Mouse (Mus musculus): ENCODE measurements around the gene Ppan. TPM values are rescaled to one million over a fixed set of nuclear protein-coding genes. Genes with fewer than 3 reads are reported as not detected.
A peak's percentile ranks its signal among the peaks of the same experiment; 100 is the strongest.

Ppan gene
- polyA plus RNA-seq, 1 experiment = 44.3 TPM

DNA sequence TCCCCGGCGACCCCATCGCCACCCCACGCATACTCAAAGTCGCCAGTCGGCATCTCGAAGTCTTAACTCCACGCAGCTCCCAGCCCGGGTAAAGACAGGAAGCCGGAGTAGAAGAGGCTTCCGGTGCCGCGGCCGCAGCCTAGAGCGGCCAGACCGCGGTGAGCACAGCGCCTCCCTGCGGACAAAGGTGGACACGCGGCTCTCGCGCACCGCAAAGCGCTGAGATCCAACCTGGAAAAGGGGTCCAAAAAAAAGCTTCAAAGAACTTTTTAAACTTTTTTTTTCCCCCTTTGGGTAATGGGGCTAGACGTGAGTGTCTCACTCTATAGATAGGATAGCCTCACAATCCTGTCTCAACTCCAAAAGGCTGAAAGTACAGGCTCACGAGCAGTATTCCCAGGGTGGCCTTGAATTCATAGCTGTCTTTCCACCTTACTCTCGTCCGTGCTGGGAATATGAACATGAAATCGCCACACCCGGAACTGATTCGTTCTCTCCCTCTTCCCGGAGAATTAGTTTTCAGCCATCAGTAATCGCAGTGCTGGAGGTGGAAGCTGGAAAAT, 10.6 kb downstream of the Ppan start, which contains the start of gene Eif3g:
Eif3g (minus strand) TSS at position 113 of the 563 bp plus-strand sequence.
- Histone ChIP-seq H3K79me2 (ENCODE audit: control insufficient read depth, insufficient read depth) (peaks cover 15% of the 10 kb centered on the region), H3ac (ENCODE audit: control insufficient read depth, insufficient read length) (peak within 1 kb of the TSS; percentile 98), H3K4me2 (ENCODE audit: low read depth) (peak within 1 kb of the TSS; percentile 93), H3K27me3 (ENCODE audit: control insufficient read depth, insufficient read depth, insufficient read length) (no peaks in the 10 kb centered on the region), H3K4me3 (peak within 1 kb of the TSS; percentile 62), H3K36me3 (ENCODE audit: control insufficient read depth, insufficient read depth) (peaks cover 4% of the 10 kb centered on the region)
- TF ChIP-seq SRF (IDR thresholded peaks at IDR 0.05; ENCODE audit: control insufficient read depth, insufficient read length, low read depth) (no peak), POLR2AphosphoS2 (IDR thresholded peaks at IDR 0.05; ENCODE audit: insufficient read length, low read depth) (peak; percentile 70), MYOG (IDR thresholded peaks at IDR 0.05; ENCODE audit: control insufficient read depth in 1 of 3, insufficient read depth in 1 of 3, insufficient read length in 2 of 3, low read depth in 2 of 3) (peak in 2 of 3 experiments; percentile 12 to 22), POLR2A (IDR thresholded peaks at IDR 0.05; ENCODE audit: insufficient read length, low read depth) (peak; percentile 71)

DNA sequence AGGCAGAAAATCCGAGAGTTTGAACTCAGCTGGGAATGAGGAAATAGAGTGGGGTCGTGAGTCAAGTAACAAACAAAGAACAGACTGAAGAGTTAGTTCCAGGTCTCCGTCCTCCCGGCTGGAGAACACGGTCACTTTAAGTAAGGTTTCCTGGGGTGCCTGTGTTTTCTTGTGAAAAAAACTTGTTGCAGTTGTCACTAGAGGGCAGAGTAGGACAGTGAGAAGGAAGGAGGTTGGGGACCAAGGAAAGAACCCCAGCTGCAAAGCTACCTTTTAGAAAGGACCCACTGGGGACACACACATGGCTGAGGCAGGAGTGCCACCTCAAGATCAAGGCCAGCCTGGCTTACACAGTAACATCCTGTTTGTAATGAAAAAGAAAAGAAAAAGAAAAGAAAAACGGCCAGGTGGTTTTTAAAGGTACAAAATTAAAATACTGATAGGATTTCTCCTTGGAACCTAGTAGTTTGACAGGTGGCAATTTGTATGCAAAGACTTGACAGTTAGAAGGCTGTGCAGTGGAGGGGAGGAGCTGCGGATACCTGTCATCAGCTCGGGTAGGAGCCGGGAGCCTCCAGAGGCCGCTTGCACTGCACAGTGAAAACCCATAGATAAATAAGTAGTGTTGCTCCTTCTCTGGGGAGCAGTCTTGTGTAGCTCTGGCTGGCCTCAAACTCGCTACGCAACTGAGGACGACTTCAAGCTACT, 13.6 kb downstream of the Ppan start:
- Histone ChIP-seq H3K4me2 (ENCODE audit: low read depth) (no peak overlapping the region), H3K4me3 (no peak overlapping the region), H3K79me2 (ENCODE audit: control insufficient read depth, insufficient read depth) (peaks cover 15% of the 10 kb centered on the region), H3ac (ENCODE audit: control insufficient read depth, insufficient read length) (no peak overlapping the region), H3K36me3 (ENCODE audit: control insufficient read depth, insufficient read depth) (peaks cover 6% of the 10 kb centered on the region), H3K27me3 (ENCODE audit: control insufficient read depth, insufficient read depth, insufficient read length) (no peaks in the 10 kb centered on the region)
- no peak for TF ChIP-seq CEBPB (IDR thresholded peaks at IDR 0.05; ENCODE audit: insufficient read depth, poor library complexity, severe bottlenecking)
- TF ChIP-seq MAX (IDR thresholded peaks at IDR 0.05; ENCODE audit: low read depth) = no peak
- no peak for TF ChIP-seq POLR2AphosphoS2 (IDR thresholded peaks at IDR 0.05; ENCODE audit: insufficient read length, low read depth)
- TF ChIP-seq SRF (IDR thresholded peaks at IDR 0.05; ENCODE audit: control insufficient read depth, insufficient read length, low read depth) = no peak
- no peak for TF ChIP-seq MYOD1 (IDR thresholded peaks at IDR 0.05; ENCODE audit: control insufficient read depth in 1 of 3, insufficient read length in 2 of 3, low read depth in 2 of 3)
- TF ChIP-seq MYOG (IDR thresholded peaks at IDR 0.05; ENCODE audit: control insufficient read depth in 1 of 3, insufficient read depth in 1 of 3, insufficient read length in 2 of 3, low read depth in 2 of 3) = no peak
- TF ChIP-seq POLR2A (IDR thresholded peaks at IDR 0.05; ENCODE audit: insufficient read length, low read depth) = no peak
- TF ChIP-seq REST (IDR thresholded peaks at IDR 0.05; ENCODE audit: insufficient read depth, insufficient read length) = no peak
- no peak for TF ChIP-seq E2F4 (IDR thresholded peaks at IDR 0.05; ENCODE audit: insufficient read depth)
- TF ChIP-seq TCF12 (IDR thresholded peaks at IDR 0.05; ENCODE audit: insufficient read depth, poor library complexity, severe bottlenecking) = no peak
- no peak for TF ChIP-seq TCF3 (IDR thresholded peaks at IDR 0.05; ENCODE audit: insufficient read length, low read depth)
- no peak for TF ChIP-seq USF1 (IDR thresholded peaks at IDR 0.05; ENCODE audit: low read depth)

DNA sequence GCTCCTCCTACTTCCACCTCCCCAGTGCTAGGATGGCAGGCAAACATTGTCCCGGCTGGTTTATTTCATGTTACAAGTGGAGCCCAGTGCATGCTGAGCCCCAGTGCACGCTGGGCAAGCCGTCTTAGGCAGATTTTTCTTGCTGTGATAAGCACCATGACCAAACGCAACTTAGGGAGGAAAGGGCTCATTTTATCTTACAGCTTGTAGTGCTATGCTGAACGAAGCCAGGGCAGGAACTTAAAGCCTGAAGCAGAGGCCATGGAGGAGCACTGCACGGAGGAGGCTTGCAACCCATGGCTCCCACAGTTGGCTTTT, 14.2 kb downstream of the Ppan start:
- Histone ChIP-seq H3K27me3 (ENCODE audit: control insufficient read depth, insufficient read depth, insufficient read length) (no peaks in the 10 kb centered on the region), H3K4me2 (ENCODE audit: low read depth) (no peak overlapping the region), H3ac (ENCODE audit: control insufficient read depth, insufficient read length) (no peak overlapping the region), H3K4me3 (no peak overlapping the region), H3K36me3 (ENCODE audit: control insufficient read depth, insufficient read depth) (peaks cover 6% of the 10 kb centered on the region), H3K79me2 (ENCODE audit: control insufficient read depth, insufficient read depth) (peaks cover 10% of the 10 kb centered on the region)
- no peak for TF ChIP-seq MYOD1 (IDR thresholded peaks at IDR 0.05; ENCODE audit: control insufficient read depth in 1 of 3, insufficient read length in 2 of 3, low read depth in 2 of 3)
- no peak for TF ChIP-seq POLR2AphosphoS2 (IDR thresholded peaks at IDR 0.05; ENCODE audit: insufficient read length, low read depth)
- no peak for TF ChIP-seq SRF (IDR thresholded peaks at IDR 0.05; ENCODE audit: control insufficient read depth, insufficient read length, low read depth)

DNA sequence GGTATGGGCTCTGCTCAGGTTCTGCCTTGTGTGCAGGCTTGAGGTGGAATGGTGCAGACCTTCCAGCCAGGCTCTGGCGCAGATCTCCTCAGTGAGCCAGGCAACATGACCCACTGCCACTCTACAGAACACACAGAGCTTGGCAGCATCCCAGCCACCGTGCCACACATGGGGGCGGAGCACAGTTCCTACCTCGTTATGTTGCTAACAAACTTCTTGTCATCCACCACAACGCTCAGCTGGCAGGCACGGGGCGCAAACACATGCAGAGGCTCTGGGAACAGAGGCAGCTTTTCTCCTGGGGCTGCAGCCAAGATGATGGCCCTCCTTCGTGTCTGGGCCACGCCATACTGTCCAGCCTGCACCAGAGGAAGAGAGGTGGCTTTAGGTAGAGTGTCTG, 22.0 kb downstream of the Ppan start:
- Histone ChIP-seq H3K79me2 (ENCODE audit: control insufficient read depth, insufficient read depth) (no peaks in the 10 kb centered on the region), H3K36me3 (ENCODE audit: control insufficient read depth, insufficient read depth) (peaks cover 6% of the 10 kb centered on the region), H3K27me3 (ENCODE audit: control insufficient read depth, insufficient read depth, insufficient read length) (no peaks in the 10 kb centered on the region), H3K4me3 (no peak overlapping the region), H3ac (ENCODE audit: control insufficient read depth, insufficient read length) (no peak overlapping the region), H3K4me2 (ENCODE audit: low read depth) (no peak overlapping the region)
- TF ChIP-seq SRF (IDR thresholded peaks at IDR 0.05; ENCODE audit: control insufficient read depth, insufficient read length, low read depth) = no peak
- no peak for TF ChIP-seq REST (IDR thresholded peaks at IDR 0.05; ENCODE audit: insufficient read depth, insufficient read length)
- no peak for TF ChIP-seq TCF3 (IDR thresholded peaks at IDR 0.05; ENCODE audit: insufficient read length, low read depth)
- no peak for TF ChIP-seq E2F4 (IDR thresholded peaks at IDR 0.05; ENCODE audit: insufficient read depth)
- TF ChIP-seq MAX (IDR thresholded peaks at IDR 0.05; ENCODE audit: low read depth) = no peak
- TF ChIP-seq POLR2A (IDR thresholded peaks at IDR 0.05; ENCODE audit: insufficient read length, low read depth) = no peak
- TF ChIP-seq MYOG (IDR thresholded peaks at IDR 0.05; ENCODE audit: control insufficient read depth in 1 of 3, insufficient read depth in 1 of 3, insufficient read length in 2 of 3, low read depth in 2 of 3) = no peak
- no peak for TF ChIP-seq USF1 (IDR thresholded peaks at IDR 0.05; ENCODE audit: low read depth)
- TF ChIP-seq POLR2AphosphoS2 (IDR thresholded peaks at IDR 0.05; ENCODE audit: insufficient read length, low read depth) = no peak
- TF ChIP-seq MYOD1 (IDR thresholded peaks at IDR 0.05; ENCODE audit: control insufficient read depth in 1 of 3, insufficient read length in 2 of 3, low read depth in 2 of 3) = no peak
- TF ChIP-seq TCF12 (IDR thresholded peaks at IDR 0.05; ENCODE audit: insufficient read depth, poor library complexity, severe bottlenecking) = no peak
- TF ChIP-seq CEBPB (IDR thresholded peaks at IDR 0.05; ENCODE audit: insufficient read depth, poor library complexity, severe bottlenecking) = no peak

DNA sequence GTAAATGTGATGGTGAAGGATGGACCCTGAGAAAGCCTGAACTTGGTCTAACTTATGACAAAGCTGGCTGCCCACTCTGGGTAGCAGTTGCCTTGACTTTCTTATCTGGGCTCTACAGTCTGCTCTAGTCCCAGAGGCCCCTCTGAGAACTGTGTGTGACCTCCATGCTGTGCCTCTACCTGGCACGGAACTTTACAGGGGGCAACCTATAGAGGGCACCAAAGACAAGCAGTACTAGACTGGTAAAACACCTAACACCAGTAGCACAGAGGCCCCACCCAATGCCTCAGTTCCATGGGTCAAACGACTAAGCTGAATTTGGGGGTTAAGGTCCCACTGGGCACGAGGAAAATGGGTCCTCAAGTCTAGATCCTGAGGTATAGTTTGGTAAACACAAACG, 28.2 kb downstream of the Ppan start:
- Histone ChIP-seq H3K79me2 (ENCODE audit: control insufficient read depth, insufficient read depth) (no peaks in the 10 kb centered on the region), H3K36me3 (ENCODE audit: control insufficient read depth, insufficient read depth) (peaks cover 3% of the 10 kb centered on the region), H3K27me3 (ENCODE audit: control insufficient read depth, insufficient read depth, insufficient read length) (no peaks in the 10 kb centered on the region), H3ac (ENCODE audit: control insufficient read depth, insufficient read length) (no peak overlapping the region), H3K4me3 (no peak overlapping the region), H3K4me2 (ENCODE audit: low read depth) (no peak overlapping the region)
- TF ChIP-seq TCF12 (IDR thresholded peaks at IDR 0.05; ENCODE audit: insufficient read depth, poor library complexity, severe bottlenecking) = no peak

All from myocyte (in vitro differentiated cells).